Mouse (Mus musculus): ENCODE data around the gene Crb2. TPM values are rescaled to one million over a fixed set of nuclear protein-coding genes. Genes with fewer than 3 reads are reported as not detected.

Gene Crb2
- total RNA-seq, 2 experiments from 2014 or later: not detected

DNA sequence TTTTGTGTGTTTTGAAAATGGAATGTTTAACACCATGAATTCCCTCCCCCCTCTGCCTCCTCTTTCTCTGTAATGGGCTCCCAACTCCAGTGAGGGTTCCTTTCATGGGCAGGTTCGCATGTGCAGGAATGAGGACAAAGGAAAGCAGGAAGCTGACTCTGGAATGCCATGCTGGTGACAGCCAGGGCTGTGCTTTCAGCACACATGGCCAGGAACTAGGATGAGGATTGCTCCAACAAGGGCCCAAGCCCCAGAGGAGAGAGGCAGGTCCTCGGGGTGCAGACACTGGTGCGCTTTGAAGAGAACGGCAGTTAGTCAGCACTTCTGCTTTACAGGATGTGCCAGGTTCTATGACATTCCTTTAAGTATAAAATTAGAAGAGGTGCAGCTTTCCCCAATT is 66.7 kb downstream of the Crb2 start:
- ATAC-seq (replicated peaks; ENCODE audit: poor library complexity, severe bottlenecking): peak; percentile 50

Other genes starting within 250 kb of the Crb2 start
- gene Strbp, start 72.4 kb upstream of the Crb2 start, total RNA-seq (2014; fragmentation: Nextera tagmentation): 33.8 and 45.5 TPM in 2 replicates
- 63.0 and 67.5 TPM in 2 replicates for gene Strbp, start 72.4 kb upstream of the Crb2 start, total RNA-seq (2017)

Data from granulocyte monocyte progenitor cell, adult 5-6 weeks (primary cell).